Mouse (Mus musculus): ENCODE data around the gene Rhox7a. TPM values are rescaled to one million over a fixed set of nuclear protein-coding genes. Genes with fewer than 3 reads are reported as not detected.

Gene Rhox7a
- polyA plus RNA-seq, 1 experiment from 2014 or later = not detected

GRCm38 (mm10) chrX:37871641-37872040 is 40.2 kb downstream of the Rhox7a start:
- 98% methylated on average over 2 of the region's 2 CpGs for WGBS
- H3K4me3 ChIP-seq (ENCODE audit: low read depth, low read length) = no peak overlapping the region
- no peak for TF ChIP-seq CTCF (IDR thresholded peaks at IDR 0.05; ENCODE audit: low read depth)

DNA sequence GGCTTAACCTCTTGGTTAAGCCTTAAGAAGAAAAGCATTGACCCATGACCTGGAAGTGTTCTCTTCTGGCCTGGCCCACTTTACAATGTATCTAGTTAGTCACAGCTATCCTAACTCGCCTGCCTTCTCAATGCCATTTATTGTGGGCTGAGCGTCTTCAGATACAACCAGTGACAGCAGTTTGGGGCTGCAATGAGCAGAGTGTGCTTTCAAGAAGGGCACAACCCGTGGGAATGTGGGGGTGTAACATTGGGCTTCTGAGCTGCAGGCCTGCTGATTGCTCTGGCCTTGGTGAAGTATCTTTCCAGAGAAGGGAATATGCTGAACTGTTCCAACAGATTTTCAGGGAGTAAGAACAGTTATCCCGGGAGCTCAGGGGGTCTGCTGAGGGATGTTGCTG is 47.4 kb downstream of the Rhox7a start, which contains the start of gene Rhox8:
TSS of gene Rhox8 (minus strand) at position 101 of the 400 bp plus-strand sequence.
- no peak within 1 kb of the TSS for H3K27ac ChIP-seq (ENCODE audit: low read depth, low read length)
- ATAC-seq = no peak
- H3K9ac ChIP-seq (ENCODE audit: low read depth, low read length) = no peak within 1 kb of the TSS
- H3K36me3 ChIP-seq (ENCODE audit: control insufficient read depth, insufficient read depth) = no peaks in the 10 kb centered on the region
- no peak within 1 kb of the TSS for H3K4me3 ChIP-seq (ENCODE audit: low read depth, low read length)
- WGBS = 71% methylated on average over 4 of the region's 4 CpGs
- no peaks in the 10 kb centered on the region for H3K4me1 ChIP-seq (replicated peaks; ENCODE audit: control insufficient read depth, insufficient read depth, low read length)
- H3K4me2 ChIP-seq (replicated peaks; ENCODE audit: low read depth) = no peak within 1 kb of the TSS
- no peak for TF ChIP-seq CTCF (IDR thresholded peaks at IDR 0.05; ENCODE audit: low read depth)
- no peaks in the 10 kb centered on the region for H3K27me3 ChIP-seq (replicated peaks; ENCODE audit: control insufficient read depth, insufficient read depth, low read length)
- H3K9me3 ChIP-seq (ENCODE audit: control insufficient read depth) = no peaks in the 10 kb centered on the region

More at GRCm38 (mm10) chrX:37871641-37872040, 40.2 kb downstream of the Rhox7a start:
- Histone ChIP-seq H3K9ac (ENCODE audit: low read depth, low read length) (no peak overlapping the region), H3K27me3 (replicated peaks; ENCODE audit: control insufficient read depth, insufficient read depth, low read length) (no peaks in the 10 kb centered on the region), H3K9me3 (ENCODE audit: control insufficient read depth) (no peaks in the 10 kb centered on the region), H3K36me3 (ENCODE audit: control insufficient read depth, insufficient read depth) (no peaks in the 10 kb centered on the region), H3K4me2 (replicated peaks; ENCODE audit: low read depth) (no peak overlapping the region), H3K27ac (ENCODE audit: low read depth, low read length) (no peak overlapping the region), H3K4me1 (replicated peaks; ENCODE audit: control insufficient read depth, insufficient read depth, low read length) (no peaks in the 10 kb centered on the region)
- ATAC-seq = no peak

Other genes with a start within 250 kb of the Rhox7a start
- not detected in 2 replicates for gene Rhox4f, start 224.0 kb upstream of the Rhox7a start, polyA plus RNA-seq (2015; fragmentation: Nextera tagmentation; extraction: Ambion mirVana)
- gene Rhox3g, start 203.1 kb upstream of the Rhox7a start, polyA plus RNA-seq (2015; fragmentation: Nextera tagmentation; extraction: Ambion mirVana) = not detected in 2 replicates
- not detected in 2 replicates for gene Rhox2g, start 188.2 kb upstream of the Rhox7a start, polyA plus RNA-seq (2015; fragmentation: Nextera tagmentation; extraction: Ambion mirVana)
- gene Rhox4g, start 180.4 kb upstream of the Rhox7a start, polyA plus RNA-seq (2015; fragmentation: Nextera tagmentation; extraction: Ambion mirVana) = not detected in 2 replicates
- gene Rhox3h, start 162.9 kb upstream of the Rhox7a start, polyA plus RNA-seq (2015; fragmentation: Nextera tagmentation; extraction: Ambion mirVana) = not detected in 2 replicates
- gene Rhox2h, start 158.4 kb upstream of the Rhox7a start, polyA plus RNA-seq (2015; fragmentation: Nextera tagmentation; extraction: Ambion mirVana) = not detected in 2 replicates
- gene Rhox5, start 26.8 kb upstream of the Rhox7a start, polyA plus RNA-seq (2015; fragmentation: Nextera tagmentation; extraction: Ambion mirVana) = 0.51 and 0.85 TPM in 2 replicates
- not detected in 2 replicates for gene Rhox6, start 4.8 kb upstream of the Rhox7a start, polyA plus RNA-seq (2015; fragmentation: Nextera tagmentation; extraction: Ambion mirVana)
- not detected in 2 replicates for gene Rhox8, start 47.3 kb downstream of the Rhox7a start, polyA plus RNA-seq (2015; fragmentation: Nextera tagmentation; extraction: Ambion mirVana)
- gene Rhox7b, start 65.5 kb downstream of the Rhox7a start, polyA plus RNA-seq (2015; fragmentation: Nextera tagmentation; extraction: Ambion mirVana) = not detected in 2 replicates
- gene Rhox9, start 70.1 kb downstream of the Rhox7a start, polyA plus RNA-seq (2015; fragmentation: Nextera tagmentation; extraction: Ambion mirVana) = not detected in 2 replicates
- not detected in 2 replicates for gene Btg1-ps1, start 187.1 kb downstream of the Rhox7a start, polyA plus RNA-seq (2015; fragmentation: Nextera tagmentation; extraction: Ambion mirVana)
- gene Btg1-ps2, start 211.4 kb downstream of the Rhox7a start, polyA plus RNA-seq (2015; fragmentation: Nextera tagmentation; extraction: Ambion mirVana) = not detected in 2 replicates
- not detected in 2 replicates for gene Rhox10, start 234.8 kb downstream of the Rhox7a start, polyA plus RNA-seq (2015; fragmentation: Nextera tagmentation; extraction: Ambion mirVana)